16 mouse cellular contexts compared by ENCODE assay signal in the genomic region with DNA sequence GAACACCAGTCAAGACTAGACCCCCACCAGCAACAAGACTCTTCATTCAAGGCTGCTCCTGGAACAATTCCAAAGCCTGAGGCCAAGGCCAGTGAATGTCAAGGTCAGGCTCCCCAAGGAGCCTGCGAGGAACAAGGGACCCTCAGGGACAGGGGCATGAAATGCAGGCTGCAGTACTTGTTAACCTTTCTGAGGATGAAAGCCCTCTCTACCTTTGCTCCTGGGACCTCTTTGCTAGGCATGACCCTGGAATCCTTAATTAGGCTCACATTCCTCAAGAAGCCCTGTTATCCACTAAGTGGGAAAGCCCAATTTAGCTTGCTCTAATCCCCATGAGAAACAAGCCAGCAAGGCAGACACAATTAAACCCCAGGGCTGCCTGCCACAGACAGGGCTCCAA.
DNase-seq lines count a peak whose midpoint lies in the region; ATAC-seq and TF ChIP-seq lines count a peak whose summit lies in the region.
"Had no signal": no experiment of that assay in that cellular context is flagged by ENCODE, and none has a peak within 500 bp of the region (broad histone marks: within the 10 kb centered on the region; RNA-seq: fewer than 3 reads in every experiment).

No protein-coding gene starts in this region.

- POLR2A ChIA-PET in Patski (lab: Charles Lee) = interaction anchor here (0.6 kb wide), 1 partner anchor 73 kb away, joined by 4 read pairs; no protein-coding TSS in a partner anchor

- H3K27ac ChIP-seq in heart, embryonic 12.5 days (ENCODE audit: poor library complexity, severe bottlenecking) = peak overlapping the region; percentile 45
- no peak overlapping the region for H3K27ac ChIP-seq in forebrain, embryonic 16.5 days (ENCODE audit: low read length)
- H3K27ac ChIP-seq: liver, embryonic 15.5 days; neural tube, embryonic 15.5 days had no signal

- H3K79me2 ChIP-seq in myocyte (ENCODE audit: control insufficient read depth, insufficient read depth) = peaks cover 15% of the 10 kb centered on the region

- peaks cover 77% of the 10 kb centered on the region for H3K4me1 ChIP-seq in heart, embryonic 12.5 days (replicated peaks)
- H3K4me1 ChIP-seq in forebrain, embryonic 16.5 days (replicated peaks; ENCODE audit: control insufficient read depth, insufficient read depth, low read length) = peaks cover 9% of the 10 kb centered on the region; the same call in 1 of the 2 replicates

- no peak for TF ChIP-seq POLR2A in myocyte (IDR thresholded peaks at IDR 0.05; ENCODE audit: insufficient read length, low read depth)

- H3K27me3 ChIP-seq in heart, embryonic 12.5 days (replicated peaks) = no peaks in the 10 kb centered on the region
- H3K27me3 ChIP-seq in Patski = no peaks in the 10 kb centered on the region
- no peaks in the 10 kb centered on the region for H3K27me3 ChIP-seq in forebrain, embryonic 16.5 days (replicated peaks; ENCODE audit: control insufficient read depth, insufficient read depth, low read length)
- H3K27me3 ChIP-seq in myocyte (ENCODE audit: control insufficient read depth, insufficient read depth, insufficient read length) = no peaks in the 10 kb centered on the region
- H3K27me3 ChIP-seq: liver, embryonic 15.5 days; neural tube, embryonic 15.5 days had no signal

- WGBS in heart, embryonic 12.5 days = 44% methylated on average over 1 of the region's 1 CpGs
- 12% methylated on average over 1 of the region's 1 CpGs for WGBS in forebrain, embryonic 16.5 days

- H3K4me3 ChIP-seq in heart, embryonic 12.5 days = no peak overlapping the region
- H3K4me3 ChIP-seq in forebrain, embryonic 16.5 days (replicated peaks; ENCODE audit: low read length) = no peak overlapping the region
- H3K4me3 ChIP-seq in myocyte = no peak overlapping the region
- H3K4me3 ChIP-seq: liver, embryonic 15.5 days; neural tube, embryonic 15.5 days had no signal

- H3K36me3 ChIP-seq in heart, embryonic 12.5 days = no peaks in the 10 kb centered on the region
- no peaks in the 10 kb centered on the region for H3K36me3 ChIP-seq in forebrain, embryonic 16.5 days (ENCODE audit: control insufficient read depth, insufficient read depth)
- no peaks in the 10 kb centered on the region for H3K36me3 ChIP-seq in myocyte (ENCODE audit: control insufficient read depth, insufficient read depth)
- H3K36me3 ChIP-seq: liver, embryonic 15.5 days; neural tube, embryonic 15.5 days had no signal

- intact Hi-C loops in heart, postnatal 36 days (cut with DNase I) = loop anchor here (2.0 kb wide), 1 partner anchor 80 kb away; the partner anchor contains the start of gene Tns3
- intact Hi-C loops in left cerebral cortex, postnatal 10 days (cut with DNase I) = no loop called here

- H3K4me2 ChIP-seq in heart, embryonic 12.5 days = no peak overlapping the region
- no peak overlapping the region for H3K4me2 ChIP-seq in forebrain, embryonic 16.5 days (ENCODE audit: low read length)
- H3K4me2 ChIP-seq in myocyte (ENCODE audit: low read depth) = peak overlapping the region; percentile 19
- H3K4me2 ChIP-seq: liver, embryonic 15.5 days; neural tube, embryonic 15.5 days had no signal

- H3ac ChIP-seq in myocyte (ENCODE audit: control insufficient read depth, insufficient read length) = no peak overlapping the region

- no peak for TF ChIP-seq CTCF in Patski (IDR thresholded peaks at IDR 0.05)

- CTCF ChIA-PET in Patski (lab: Charles Lee) = interaction anchor here (1.4 to 1.6 kb wide), 2 partner anchors 72 to 275 kb away, joined by 4 read pairs; no protein-coding TSS in a partner anchor

- 0 out of 2 replicates have a peak overlapping the region, but pooled peaks have one; percentile 11 for H3K9ac ChIP-seq in heart, embryonic 12.5 days
- no peak overlapping the region for H3K9ac ChIP-seq in forebrain, embryonic 16.5 days (replicated peaks; ENCODE audit: low read depth, low read length)
- H3K9ac ChIP-seq: liver, embryonic 15.5 days; neural tube, embryonic 15.5 days had no signal

- no peak for DNase-seq in heart, postnatal 36 days
- DNase-seq in Patski (ENCODE audit: low read depth, low spot score) = peak; percentile 57
- DNase-seq in cerebellum, postnatal 4 days (ENCODE audit: low spot score in 2 of 2) = no peak
- no peak for DNase-seq in left cerebral cortex, postnatal 10 days (ENCODE audit: extremely low spot score in 1 of 2, low spot score in 2 of 2)
- DNase-seq in left cerebral cortex, adult 8-10 months (ENCODE audit: low spot score in 2 of 2) = no peak
- DNase-seq: cerebellum, adult 8-10 months; gastrocnemius, postnatal 10 days; kidney, postnatal 4 days; lung, postnatal 4 days; right cerebral cortex, postnatal 14 days had no signal

- ATAC-seq in heart, embryonic 12.5 days (ENCODE audit: insufficient number of reproducible peaks, low FRiP score) = no peak
- ATAC-seq in Patski = no peak
- 0 out of 2 replicates have a peak, but pooled peaks have one; percentile 11 for ATAC-seq in forebrain, embryonic 16.5 days
- ATAC-seq: midbrain, embryonic 16.5 days had no signal

- in situ Hi-C loops in Patski (cut with MboI; ENCODE audit: low pct_unique_long_range_greater_than_20kb) = no loop called here

- H3K9me3 ChIP-seq in heart, embryonic 12.5 days (replicated peaks) = no peaks in the 10 kb centered on the region
- no peaks in the 10 kb centered on the region for H3K9me3 ChIP-seq in forebrain, embryonic 16.5 days (ENCODE audit: control insufficient read depth, low read length)
- H3K9me3 ChIP-seq: liver, embryonic 15.5 days; neural tube, embryonic 15.5 days had no signal

TF ChIP-seq in myocyte, 11 proteins besides CTCF, POLR2A, EP300 and RAD21:
- no peak for TF ChIP-seq MYOG (IDR thresholded peaks at IDR 0.05; ENCODE audit: control insufficient read depth in 1 of 3, insufficient read depth in 1 of 3, insufficient read length in 2 of 3, low read depth in 2 of 3)
- TF ChIP-seq E2F4 (IDR thresholded peaks at IDR 0.05; ENCODE audit: insufficient read depth) = no peak
- no peak for TF ChIP-seq POLR2AphosphoS2 (IDR thresholded peaks at IDR 0.05; ENCODE audit: insufficient read length, low read depth)
- TF ChIP-seq REST (IDR thresholded peaks at IDR 0.05; ENCODE audit: insufficient read depth, insufficient read length) = no peak
- no peak for TF ChIP-seq MAX (IDR thresholded peaks at IDR 0.05; ENCODE audit: low read depth)
- TF ChIP-seq MYOD1 (IDR thresholded peaks at IDR 0.05; ENCODE audit: control insufficient read depth in 1 of 3, insufficient read length in 2 of 3, low read depth in 2 of 3) = no peak
- no peak for TF ChIP-seq TCF3 (IDR thresholded peaks at IDR 0.05; ENCODE audit: insufficient read length, low read depth)
- no peak for TF ChIP-seq SRF (IDR thresholded peaks at IDR 0.05; ENCODE audit: control insufficient read depth, insufficient read length, low read depth)
- TF ChIP-seq USF1 (IDR thresholded peaks at IDR 0.05; ENCODE audit: low read depth) = no peak
- TF ChIP-seq CEBPB (IDR thresholded peaks at IDR 0.05; ENCODE audit: insufficient read depth, poor library complexity, severe bottlenecking) = no peak
- no peak for TF ChIP-seq TCF12 (IDR thresholded peaks at IDR 0.05; ENCODE audit: insufficient read depth, poor library complexity, severe bottlenecking)
TF ChIP-seq in myocyte: peak in this region for 0.
